Mouse (Mus musculus) ZHBTc4 (cell line): Measurements from ENCODE around the gene Megf6.

Experiments used
- DNase-seq: peaks from one replicate; pipeline ENCODE4 v3.0.0-alpha.2; 2011; ENCODE audit warnings: low read depth, low spot score

Gene Megf6

GRCm38 (mm10) chr4:154170506-154171150 is at the start of gene Megf6:
Megf6 (plus strand) TSS chr4:154170730.
- peak; percentile 87 for DNase-seq

- DNase-seq: no peak
These were observed 48.7 kb upstream of the Megf6 start for GRCm38 (mm10) chr4:154121800-154122199.

GRCm38 (mm10) chr4:154122374-154122773 is 48.2 kb upstream of the Megf6 start:
- no peak for DNase-seq

- no peak for DNase-seq
These were observed 47.0 kb upstream of the Megf6 start for GRCm38 (mm10) chr4:154123553-154123952.

GRCm38 (mm10) chr4:154125202-154125601 is 45.3 kb upstream of the Megf6 start:
- DNase-seq: no peak

- no peak for DNase-seq
These were observed 43.3 kb upstream of the Megf6 start for GRCm38 (mm10) chr4:154127273-154127672.

- DNase-seq: no peak
These were observed 40.6 kb upstream of the Megf6 start for GRCm38 (mm10) chr4:154129950-154130349.

- DNase-seq: no peak
These were observed 38.6 kb upstream of the Megf6 start for GRCm38 (mm10) chr4:154131894-154132293.

GRCm38 (mm10) chr4:154134803-154135202 is 35.7 kb upstream of the Megf6 start:
- no peak for DNase-seq

GRCm38 (mm10) chr4:154137139-154137538 is 33.4 kb upstream of the Megf6 start:
- DNase-seq: no peak

GRCm38 (mm10) chr4:154139671-154140181 is 30.8 kb upstream of the Megf6 start:
- DNase-seq: peak; percentile 43

GRCm38 (mm10) chr4:154140182-154140212 is 30.5 kb upstream of the Megf6 start, which contains the start of gene Trp73:
Trp73 (minus strand) TSS chr4:154140208.
- no peak for DNase-seq

GRCm38 (mm10) chr4:154140213-154141008 is 30.1 kb upstream of the Megf6 start:
- DNase-seq: peak; percentile 44

GRCm38 (mm10) chr4:154141009-154141867 is 29.3 kb upstream of the Megf6 start:
- DNase-seq: peak; percentile 19

- peak; percentile 96 for DNase-seq
These were observed 28.1 kb upstream of the Megf6 start, which contains the start of gene Wrap73 for GRCm38 (mm10) chr4:154142211-154143040. Wrap73 (plus strand) TSS chr4:154142372.

GRCm38 (mm10) chr4:154144712-154145111 is 25.8 kb upstream of the Megf6 start:
- DNase-seq: no peak

GRCm38 (mm10) chr4:154146342-154146741 is 24.2 kb upstream of the Megf6 start:
- no peak for DNase-seq

GRCm38 (mm10) chr4:154154104-154154503 is 16.4 kb upstream of the Megf6 start:
- no peak for DNase-seq

GRCm38 (mm10) chr4:154156050-154156449 is 14.5 kb upstream of the Megf6 start:
- no peak for DNase-seq

- DNase-seq: no peak
These were observed 12.4 kb upstream of the Megf6 start for GRCm38 (mm10) chr4:154157970-154158662.

- DNase-seq: peak; percentile 90
These were observed 11.5 kb upstream of the Megf6 start for GRCm38 (mm10) chr4:154159002-154159401.
